Mouse (Mus musculus) layer of hippocampus, postnatal 10 days (tissue): ENCODE data around the gene Lrrc49. TPM values are rescaled to one million over a fixed set of nuclear protein-coding genes. Genes with fewer than 3 reads are reported as not detected.
A peak's percentile ranks its signal among the peaks of the same experiment; 100 is the strongest.

Experiments used
- DNase-seq, 2 experiments: peaks; one replicate each; pipeline ENCODE4 v3.0.0; 2021; ENCODE audit warnings: low spot score in 2 of 2
- total RNA-seq, 2 experiments: library from RNA; stranded (reverse); gene quantifications; 2 replicates each; pipeline ENCODE4 v1.2.3; 2021

The Lrrc49 gene
- total RNA-seq, 2 experiments from 2014 or later = 62.3 to 64.3 TPM

DNA sequence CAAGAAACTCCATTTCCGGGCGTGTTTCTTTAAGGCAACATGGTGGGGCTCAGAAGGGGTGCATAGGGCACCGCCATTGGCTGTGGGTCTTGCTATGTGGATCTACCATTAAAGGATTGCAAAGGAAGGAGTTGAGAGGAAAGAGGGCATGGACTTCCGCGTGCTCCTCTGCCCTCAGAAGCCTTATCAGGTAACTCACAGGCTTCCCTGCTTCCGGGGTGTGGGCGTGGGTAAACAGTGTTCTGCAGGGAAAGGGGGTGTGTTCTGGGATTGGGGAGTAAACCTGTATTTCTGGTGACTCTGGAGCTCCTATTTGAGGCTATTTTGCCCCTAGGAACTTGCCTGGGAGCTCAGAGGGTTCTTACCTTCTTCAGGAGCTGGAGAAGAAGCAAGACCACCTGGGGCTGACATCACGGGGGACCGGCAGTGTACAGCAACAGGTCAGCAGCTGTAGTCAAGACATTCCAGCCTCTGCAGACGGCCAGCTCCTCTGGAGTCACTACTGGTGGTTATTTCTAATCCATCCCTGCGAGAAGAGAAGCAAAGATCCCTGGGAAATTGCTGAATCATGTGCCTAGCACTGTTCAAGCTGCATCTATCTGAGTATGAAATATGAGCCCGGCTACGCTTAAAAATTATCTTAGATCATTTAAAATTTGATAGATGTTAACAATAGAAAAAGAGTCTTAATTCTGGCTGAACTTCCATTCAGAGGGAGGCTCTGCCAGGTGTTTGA is 142.4 kb downstream of the Lrrc49 start:
- DNase-seq = no peak

DNA sequence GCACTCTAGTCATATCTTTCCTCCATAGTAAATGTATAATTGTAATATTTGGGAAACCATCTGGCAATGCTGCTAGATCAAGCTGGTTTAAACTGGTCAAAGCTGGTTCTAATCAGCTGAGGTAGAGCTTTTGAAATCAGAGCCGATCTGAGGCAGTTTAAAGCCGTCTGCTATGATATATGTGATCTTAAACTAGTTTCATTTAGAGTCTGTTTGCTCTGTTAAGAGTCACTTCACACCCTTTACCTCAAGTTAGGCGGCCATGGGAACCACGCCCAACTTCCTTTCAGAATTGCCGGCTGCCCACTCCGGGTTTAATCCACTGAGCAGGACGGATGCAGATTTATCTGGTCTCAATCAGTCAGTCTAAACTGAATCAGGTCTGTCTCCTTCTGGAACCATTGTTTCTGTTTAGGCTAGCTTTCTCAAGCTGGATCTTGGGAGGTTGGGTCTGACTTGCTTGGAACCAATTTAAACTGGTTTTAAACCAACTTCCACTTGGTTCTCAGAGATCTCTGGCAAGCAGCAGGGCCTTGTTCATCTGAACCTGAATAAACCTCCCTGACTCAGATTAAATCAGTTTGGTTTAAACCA is 144.4 kb downstream of the Lrrc49 start:
- DNase-seq = no peak

DNA sequence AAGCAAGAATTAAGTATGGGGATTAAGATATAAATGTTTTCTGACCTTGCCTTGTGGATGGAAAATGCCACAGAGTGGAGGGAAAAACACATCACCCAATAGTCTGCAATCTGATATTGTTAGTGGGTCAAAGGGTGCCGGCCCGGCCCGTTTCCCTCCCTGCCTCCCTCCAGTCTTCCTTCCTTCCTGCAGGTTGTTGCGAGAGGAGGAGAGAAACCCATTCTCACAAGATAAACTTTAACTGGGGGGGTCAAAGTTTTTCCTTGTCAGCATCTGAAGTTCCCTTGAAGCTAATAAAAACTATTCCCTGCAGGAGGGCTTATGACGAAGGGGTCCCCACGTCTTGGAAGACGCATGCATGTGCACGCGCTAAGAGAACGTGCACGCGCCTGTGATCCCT is 157.6 kb downstream of the Lrrc49 start:
- DNase-seq = no peak

DNA sequence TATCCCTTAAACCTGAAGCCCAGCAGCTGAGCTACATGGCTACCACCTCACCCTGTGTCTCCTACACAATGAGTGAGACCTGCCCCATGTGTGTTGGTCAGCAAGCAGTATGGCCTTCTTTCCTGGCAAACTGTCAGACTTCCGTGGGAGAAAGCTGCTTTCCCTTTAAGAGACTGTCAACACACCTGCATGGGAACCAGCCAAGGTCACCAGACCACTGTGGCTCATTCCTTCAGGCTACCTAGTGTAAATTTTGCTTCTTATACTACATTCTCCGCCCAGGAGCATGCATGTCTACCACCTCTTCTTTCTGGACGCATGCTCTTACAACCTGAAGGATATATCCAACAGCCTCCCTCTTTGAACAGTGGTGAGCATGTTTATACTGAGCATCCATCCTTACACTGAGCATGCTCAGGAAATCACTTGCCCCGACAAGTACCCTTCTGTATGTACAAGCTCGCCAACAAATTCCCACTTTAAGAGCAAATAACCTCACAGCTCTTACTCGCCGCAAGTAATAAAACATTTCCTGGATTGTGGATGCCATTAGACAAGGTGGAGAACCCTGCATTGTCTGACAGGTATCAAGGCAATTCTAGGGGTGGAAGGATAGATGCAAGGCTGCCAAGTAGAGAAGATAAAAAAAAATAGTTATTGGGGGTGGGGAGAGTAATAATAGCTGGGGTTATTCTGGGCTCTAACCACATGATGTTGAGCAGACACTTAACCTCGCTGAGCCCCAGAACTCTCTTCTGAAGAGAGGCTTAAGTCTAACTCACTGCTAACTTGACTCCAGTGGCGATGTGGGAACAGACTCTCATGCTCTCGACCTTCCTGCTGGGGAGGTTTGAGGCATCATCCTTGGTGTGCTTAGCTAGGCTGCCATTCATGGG is 158.4 kb downstream of the Lrrc49 start:
- no peak for DNase-seq

DNA sequence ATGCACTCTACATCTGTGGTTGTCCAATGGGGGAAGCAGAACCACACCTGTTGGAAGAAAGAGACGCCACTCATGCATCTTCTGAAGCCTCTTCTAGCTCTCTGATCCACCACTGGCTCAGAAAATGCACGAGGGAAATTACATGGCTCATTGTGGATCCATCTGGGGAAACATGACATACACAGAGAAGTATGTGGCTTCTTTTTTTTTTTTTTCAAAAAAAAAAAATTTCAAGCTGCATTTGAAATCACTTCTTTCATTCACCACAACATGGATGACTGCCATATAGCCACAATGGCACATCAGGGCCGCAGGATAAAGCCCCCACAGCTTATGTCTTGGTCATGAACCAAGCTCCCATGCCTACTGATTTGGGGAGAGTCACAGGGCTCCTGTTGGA is 159.7 kb downstream of the Lrrc49 start:
- DNase-seq = no peak

DNA sequence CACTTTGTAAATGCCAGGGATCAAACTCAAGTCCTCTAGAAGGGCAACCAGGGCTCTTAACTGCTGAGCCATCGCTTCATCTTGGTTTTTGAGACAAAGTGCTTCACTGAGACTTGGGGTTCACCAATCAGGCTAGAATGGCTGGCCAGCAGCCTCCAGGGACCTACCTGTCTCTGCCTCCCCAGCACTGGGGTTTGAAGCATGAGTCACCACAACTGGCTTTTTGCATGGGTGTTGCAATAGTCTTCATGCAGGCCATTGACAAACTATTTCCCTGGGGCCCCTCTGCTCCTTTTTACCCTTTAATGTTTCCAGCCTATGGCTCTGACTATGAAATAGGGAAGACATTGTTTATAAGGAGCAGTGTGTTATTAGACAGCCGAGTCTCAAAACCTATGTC is 160.1 kb downstream of the Lrrc49 start:
- no peak for DNase-seq

DNA sequence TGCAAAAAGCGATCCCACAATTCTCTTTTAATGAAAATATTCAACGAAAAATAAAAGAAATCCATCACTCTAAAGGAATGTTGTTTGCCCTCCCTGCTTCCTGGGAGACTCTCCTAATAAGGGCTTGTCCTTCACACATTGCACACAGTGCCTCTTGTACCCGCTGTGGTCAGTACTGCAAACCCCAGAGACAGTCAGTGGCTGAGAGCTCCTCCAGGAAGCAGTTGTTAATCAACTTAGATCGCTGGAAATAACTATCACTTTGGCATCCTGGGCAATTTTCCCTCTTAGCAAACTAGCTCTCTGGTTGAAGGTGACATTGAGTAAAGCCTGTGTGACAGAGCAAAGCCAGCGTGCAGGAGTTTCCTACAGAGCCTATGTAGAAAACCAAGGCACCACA is 160.9 kb downstream of the Lrrc49 start:
- no peak for DNase-seq

DNA sequence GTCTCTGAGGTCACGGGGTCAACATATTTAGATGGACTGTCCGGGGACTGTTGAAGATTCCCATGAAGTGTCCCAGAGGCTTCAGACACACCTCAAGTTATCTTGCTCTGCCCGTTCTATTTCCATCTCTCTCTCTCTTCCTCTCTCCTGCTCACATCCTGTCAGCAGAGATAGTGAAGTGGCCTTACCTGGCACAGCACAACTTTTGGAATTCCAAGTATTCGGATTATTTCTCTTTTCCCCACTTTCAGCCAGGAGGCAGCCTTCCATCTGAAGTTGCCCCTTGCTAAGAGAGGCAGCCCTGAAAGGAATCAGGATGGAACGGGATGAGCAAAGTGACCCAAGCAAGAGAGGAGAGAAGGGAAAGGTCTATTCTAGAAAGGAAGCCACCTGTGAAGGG is 161.8 kb downstream of the Lrrc49 start:
- no peak for DNase-seq

DNA sequence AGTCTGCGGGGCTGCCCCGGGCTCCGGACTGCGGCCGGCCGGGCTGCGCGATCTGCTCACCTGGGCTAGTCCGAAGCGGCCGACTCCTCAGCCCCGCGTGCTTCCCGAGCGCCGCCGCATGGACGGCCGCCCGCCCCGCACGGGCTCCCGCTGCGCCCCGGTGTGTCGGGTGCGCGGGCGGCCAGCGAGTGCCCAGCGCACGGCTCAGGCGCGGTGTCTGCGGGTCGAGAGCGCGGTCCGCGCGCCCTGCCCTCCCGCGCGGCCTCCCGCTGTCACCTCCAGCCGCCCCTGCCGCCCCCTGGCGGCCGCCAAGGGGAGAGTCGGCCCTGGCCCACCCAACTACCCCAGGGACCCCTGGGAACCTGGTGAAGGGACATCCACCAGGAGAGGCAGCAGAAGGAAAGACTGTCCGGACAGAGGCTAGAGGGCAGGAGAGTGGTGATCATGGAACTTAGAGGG is 166.1 kb downstream of the Lrrc49 start, which contains the start of gene Thsd4:
TSS of gene Thsd4 (minus strand) at position 241 of the 459 bp plus-strand sequence.
- DNase-seq = peak; percentile 38 to 52

DNA sequence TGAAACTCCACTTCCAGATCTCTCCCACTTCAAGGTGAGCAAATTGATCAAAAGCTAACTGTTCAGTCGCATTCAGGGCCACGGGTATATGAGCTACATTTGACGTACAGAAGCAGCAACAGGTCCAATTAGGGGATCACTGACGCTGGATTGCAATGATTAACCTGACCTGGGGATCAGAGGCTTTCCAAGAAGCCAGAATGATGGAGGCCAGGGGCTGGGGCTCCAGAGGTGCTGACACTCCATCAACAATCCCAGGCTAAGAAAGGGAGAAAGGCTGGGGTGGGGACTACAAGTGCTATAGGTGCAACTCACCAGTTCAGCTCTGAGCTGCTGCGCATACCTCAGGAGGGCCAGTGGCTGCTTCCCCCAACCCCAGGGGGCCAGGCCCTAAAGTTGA is 166.8 kb downstream of the Lrrc49 start:
- DNase-seq = no peak

DNA sequence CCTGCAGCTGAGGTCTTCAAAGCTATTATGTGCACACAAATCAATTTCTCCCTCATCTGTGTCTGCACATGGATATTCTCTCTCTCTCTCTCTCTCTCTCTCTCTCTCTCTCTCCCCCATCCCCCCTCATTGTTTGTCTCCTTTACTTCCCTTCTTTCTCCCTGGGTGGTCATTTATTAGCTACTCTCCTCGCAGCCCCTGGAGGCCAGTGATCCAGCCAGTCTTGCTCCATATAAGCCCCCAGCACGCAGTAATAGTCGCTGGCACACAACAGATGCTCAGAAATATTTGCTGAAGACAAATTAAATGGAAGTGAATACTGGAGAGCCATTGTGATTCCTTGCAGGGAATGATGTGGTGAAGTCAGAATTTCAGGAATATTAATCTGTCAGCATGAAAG is 168.4 kb downstream of the Lrrc49 start:
- no peak for DNase-seq

Other genes starting within 250 kb of the Lrrc49 start
- gene Thsd4, start 166.1 kb downstream of the Lrrc49 start, total RNA-seq = 10 to 100 TPM; 19.5 to 22.7 TPM
- gene Larp6, start 24.8 kb upstream of the Lrrc49 start, total RNA-seq = 10 to 100 TPM; 32.8 to 33.6 TPM
- 10 to 100 TPM; 13.7 to 15.2 TPM for gene Uaca, start 106.4 kb upstream of the Lrrc49 start, total RNA-seq